Mouse (Mus musculus): ENCODE measurements around the gene Ap4e1. TPM values are rescaled to one million over a fixed set of nuclear protein-coding genes. Genes with fewer than 3 reads are reported as not detected.

The Ap4e1 gene
- polyA plus RNA-seq, 1 experiment = 0.30 TPM

GRCm38 (mm10) chr2:127108986-127109385 lies 100.5 kb downstream of the Ap4e1 start:
- H3K4me3 ChIP-seq (replicated peaks) = no peak overlapping the region
- H3K9me3 ChIP-seq = 0 out of 2 replicates have a peak, but pooled peaks cover 5% of the 10 kb centered on the region
- no peak for TF ChIP-seq GATA1 (IDR thresholded peaks at IDR 0.05; ENCODE audit: borderline replicate concordance, low read length)
- TF ChIP-seq FLI1 (IDR thresholded peaks at IDR 0.05; ENCODE audit: low read length) = no peak
- H3K36me3 ChIP-seq (replicated peaks; ENCODE audit: low read length) = peaks cover 91% of the 10 kb centered on the region
- no peaks in the 10 kb centered on the region for H3K4me1 ChIP-seq
- no peaks in the 10 kb centered on the region for H3K27me3 ChIP-seq (replicated peaks)

Other genes starting within 250 kb of the Ap4e1 start
- 0.11 TPM in 1 of 2 replicates, not detected in the other for gene Usp50, start 225.2 kb upstream of the Ap4e1 start, polyA plus RNA-seq (2012; ENCODE audit: insufficient read depth, low replicate concordance)
- 0.63 and 1.3 TPM in 2 replicates for gene Trpm7, start 132.5 kb upstream of the Ap4e1 start, polyA plus RNA-seq (2012; ENCODE audit: insufficient read depth, low replicate concordance)
- 1.1 and 1.7 TPM in 2 replicates for gene Sppl2a, start 75.5 kb upstream of the Ap4e1 start, polyA plus RNA-seq (2012; ENCODE audit: insufficient read depth, low replicate concordance)
- gene Blvra, start 61.9 kb downstream of the Ap4e1 start, polyA plus RNA-seq (2012; ENCODE audit: insufficient read depth, low replicate concordance) = 9.9 TPM in 1 of 2 replicates, not detected in the other
- gene Ncaph, start 125.2 kb downstream of the Ap4e1 start, polyA plus RNA-seq (2012; ENCODE audit: insufficient read depth, low replicate concordance) = 2.4 and 4.2 TPM in 2 replicates
- gene Itpripl1, start 134.7 kb downstream of the Ap4e1 start, polyA plus RNA-seq (2012; ENCODE audit: insufficient read depth, low replicate concordance) = 1.4 TPM in 1 of 2 replicates, not detected in the other
- gene 1810024B03Rik, start 199.6 kb downstream of the Ap4e1 start, polyA plus RNA-seq (2012; ENCODE audit: insufficient read depth, low replicate concordance) = 0.11 TPM in 1 of 2 replicates, not detected in the other
- gene Snrnp200, start 199.7 kb downstream of the Ap4e1 start, polyA plus RNA-seq (2012; ENCODE audit: insufficient read depth, low replicate concordance) = 0.64 and 3.3 TPM in 2 replicates
- gene Ciao1, start 239.1 kb downstream of the Ap4e1 start, polyA plus RNA-seq (2012; ENCODE audit: insufficient read depth, low replicate concordance) = 12.4 TPM in 1 of 2 replicates, not detected in the other
- gene Tmem127, start 239.2 kb downstream of the Ap4e1 start, polyA plus RNA-seq (2012; ENCODE audit: insufficient read depth, low replicate concordance) = 11.3 and 45.4 TPM in 2 replicates